Mouse (Mus musculus) CH12.LX (cell line): ENCODE measurements at regions not wholly inside any gene's neighbourhood (a gene's known extent, or its start where the extent isn't known, plus 50 kb on each side); places are given as distances from the start of the nearest gene placed in this dataset.

Experiments
- BHLHE40 ChIP-seq: IDR thresholded peaks from 2 replicates; pipeline ENCODE4 v1.6.1; 2011; ENCODE audit warnings: mild to moderate bottlenecking, low read depth, low read length, improper control_type of control experiment
- CTCF ChIP-seq, 2 experiments: IDR thresholded peaks in 1 of 2; conservative IDR thresholded peaks in 1 of 2; 2 replicates each; pipeline ENCODE4 v1.5.1; 2011 to 2012; ENCODE audit warnings: low read depth in 2 of 2, low read length in 2 of 2, improper control_type of control experiment in 1 of 2, inconsistent platforms in 1 of 2, mild to moderate bottlenecking in 1 of 2, moderate library complexity in 1 of 2
- HCFC1 ChIP-seq: IDR thresholded peaks from 2 replicates; pipeline ENCODE4 v1.6.1; 2012; ENCODE audit warnings: low read depth, mild to moderate bottlenecking, inconsistent platforms, low read length, improper control_type of control experiment
- NELFE ChIP-seq: IDR thresholded peaks from 2 replicates; pipeline ENCODE4 v1.6.1; 2011; ENCODE audit warnings: low read depth, low read length, improper control_type of control experiment
- POLR2A ChIP-seq: IDR thresholded peaks from 2 replicates; pipeline ENCODE4 v1.6.1; 2011; ENCODE audit warnings: low read depth, mild to moderate bottlenecking, improper control_type of control experiment, low read length
- RAD21 ChIP-seq: IDR thresholded peaks from 2 replicates; pipeline ENCODE4 v1.6.1; 2011; ENCODE audit warnings: low read depth, mild to moderate bottlenecking, low read length, improper control_type of control experiment, moderate library complexity
- TCF12 ChIP-seq: IDR thresholded peaks from 2 replicates; pipeline ENCODE4 v1.6.1; 2014; ENCODE audit warnings: low read depth, mild to moderate bottlenecking, inconsistent platforms, low read length, improper control_type of control experiment
- USF1 ChIP-seq: IDR thresholded peaks from 2 replicates; pipeline ENCODE4 v1.6.1; 2014; ENCODE audit warnings: low read depth, mild to moderate bottlenecking, inconsistent platforms, low read length, improper control_type of control experiment
- ZC3H11A ChIP-seq: IDR thresholded peaks from 2 replicates; pipeline ENCODE4 v1.6.1; 2012; ENCODE audit warnings: low read depth, mild to moderate bottlenecking, inconsistent platforms, low read length, improper control_type of control experiment

DNA sequence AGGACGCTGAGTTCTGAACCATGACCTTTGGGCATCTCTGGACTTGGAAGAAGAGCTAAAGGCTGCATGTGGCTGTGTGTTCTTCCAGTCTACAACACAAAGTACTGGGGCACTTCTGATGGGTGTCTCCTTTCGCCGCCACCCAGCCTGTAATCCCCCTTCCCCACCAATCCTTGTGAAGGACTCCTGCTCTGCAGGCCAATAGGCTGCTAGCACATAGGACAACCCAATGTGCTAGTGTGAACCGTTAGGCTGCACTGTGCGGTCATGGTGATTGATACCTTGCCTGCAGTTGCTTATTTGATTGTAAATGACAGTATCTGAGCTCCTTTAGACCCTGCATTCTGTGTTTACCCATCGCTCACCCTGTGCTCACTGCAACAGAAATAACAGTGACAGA lies 59.5 kb upstream of the Fxr1 start:
- no peak for TF ChIP-seq NELFE
- no peak for TF ChIP-seq ZC3H11A
- no peak for TF ChIP-seq POLR2A
- TF ChIP-seq TCF12, result no peak
- TF ChIP-seq HCFC1, result no peak
- no peak for TF ChIP-seq CTCF (conservative IDR thresholded peaks at IDR 0.05 in 1 of 2, IDR thresholded peaks at IDR 0.05 in 1 of 2; ENCODE audit: low read depth in 2 of 2, low read length in 2 of 2)
- TF ChIP-seq RAD21, result no peak
- no peak for TF ChIP-seq USF1
- no peak for TF ChIP-seq BHLHE40
